Mouse (Mus musculus) brain, adult 2 months (tissue): ENCODE data around the gene Prok1.
A peak's percentile ranks its signal among the peaks of the same experiment; 100 is the strongest.

ENCODE experiments used
- DNase-seq: peaks from one replicate; pipeline ENCODE4 v3.0.0; 2011; ENCODE audit warnings: low read depth, low spot score

Prok1 gene

DNA sequence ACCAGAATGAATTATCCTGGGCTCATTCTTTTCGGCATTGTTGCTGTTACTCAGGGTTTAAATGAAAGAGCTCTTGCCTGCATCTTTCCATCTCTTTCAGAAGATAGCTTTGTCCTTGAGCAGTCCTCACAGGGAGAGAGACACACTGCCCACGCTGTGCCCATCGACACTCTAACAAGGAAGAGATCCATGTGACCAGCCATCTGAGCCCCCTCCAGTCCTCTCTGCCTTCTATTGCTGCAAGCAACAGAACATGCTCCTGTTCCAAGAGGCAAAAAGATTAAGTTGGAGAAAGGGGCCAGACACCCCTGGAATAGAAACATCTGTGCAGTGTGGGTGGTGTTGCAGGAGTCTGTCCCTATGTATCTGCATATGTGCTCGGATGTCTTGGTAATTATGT is 52.5 kb downstream of the Prok1 start:
- DNase-seq = peak; percentile 48

DNA sequence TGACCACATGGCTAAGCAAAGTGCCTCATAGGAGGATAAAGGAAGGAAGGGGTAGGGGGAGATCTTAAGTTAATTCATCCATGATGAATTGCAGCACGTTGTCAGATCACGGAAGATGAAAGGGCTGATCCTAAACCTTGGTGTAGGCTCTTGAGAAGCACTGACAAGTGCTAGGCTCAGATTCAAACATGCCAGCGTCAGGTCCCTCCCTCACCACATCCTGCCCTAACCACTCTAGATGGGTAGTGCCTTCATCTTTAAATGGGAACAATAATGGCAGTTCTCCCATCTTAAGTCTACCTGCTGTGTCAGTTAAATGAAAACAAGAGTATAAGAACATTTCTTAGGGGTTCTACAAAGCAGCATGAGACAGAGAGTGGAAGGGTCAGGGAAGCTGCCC is 53.9 kb downstream of the Prok1 start:
- no peak for DNase-seq

DNA sequence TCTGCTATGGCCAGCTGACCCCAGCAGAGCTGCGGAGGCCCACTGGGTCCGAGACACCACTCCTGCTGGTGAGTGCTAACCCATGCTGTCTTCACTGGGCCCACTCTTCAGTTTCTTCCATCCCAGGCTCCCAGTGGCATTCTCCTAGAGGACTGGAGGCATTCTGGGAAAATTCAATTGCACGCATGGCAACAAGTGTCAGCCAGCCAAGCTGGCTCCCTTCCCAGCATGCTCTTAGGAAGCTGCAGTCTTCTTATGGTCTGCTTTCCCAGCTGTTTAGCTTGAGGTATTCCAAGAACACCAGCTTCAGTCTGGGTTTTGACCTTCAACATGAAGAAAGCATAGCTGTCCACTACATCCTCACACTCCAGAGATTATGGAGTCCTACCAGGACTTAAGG is 56.3 kb downstream of the Prok1 start:
- peak; percentile 45 for DNase-seq
